Mouse (Mus musculus): ENCODE data around the gene Fcgrt.

Fcgrt gene

DNA sequence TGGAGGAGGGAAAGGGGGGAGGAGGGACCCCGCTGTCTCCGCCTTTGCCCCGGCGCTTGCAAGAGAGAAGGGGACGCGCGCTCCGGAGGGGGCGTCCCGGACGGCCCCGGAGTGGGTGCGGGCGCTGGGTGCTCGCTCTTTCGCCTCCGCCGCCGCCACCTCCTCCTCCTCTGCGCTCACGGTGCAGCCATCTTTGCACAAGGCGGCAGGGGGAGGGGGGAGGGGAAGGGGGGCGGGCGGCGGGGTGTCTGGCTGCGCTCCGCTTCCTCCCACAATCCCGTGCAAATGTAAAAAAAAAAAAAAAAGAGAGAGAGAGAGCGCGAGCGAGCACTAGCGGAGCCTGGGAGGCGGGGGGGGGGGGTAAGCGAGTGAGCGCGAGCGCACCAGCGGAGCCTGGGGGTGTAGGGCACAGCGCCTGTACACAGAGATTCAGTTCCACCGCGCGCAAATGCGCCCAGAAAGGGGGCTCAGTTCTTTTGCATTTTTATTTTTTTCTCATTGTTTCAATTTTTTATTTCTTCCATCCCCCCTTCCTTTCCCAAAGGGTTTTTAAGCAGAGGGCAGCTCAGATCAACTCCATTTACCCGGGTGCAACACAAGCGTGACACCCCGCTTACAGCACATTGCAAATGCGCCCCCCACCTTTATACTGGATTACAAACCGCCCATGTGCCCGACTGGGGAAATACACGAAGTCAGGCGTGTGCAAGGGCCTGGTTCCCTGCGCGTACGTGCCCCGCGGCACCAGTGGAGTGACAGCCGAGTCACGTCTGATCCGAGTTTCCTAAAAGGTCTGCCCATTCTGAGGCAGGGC is 50.3 kb downstream of the Fcgrt start:
- peak; percentile 68 for DNase-seq

GRCm38 (mm10) chr7:45052862-45053116 is 50.9 kb downstream of the Fcgrt start, which contains the start of gene Prr12:
Gene Prr12, minus strand, starts transcription at chr7:45052881.
- DNase-seq, result no peak

- peak; percentile 59 for DNase-seq
Observed at GRCm38 (mm10) chr7:45052181-45052861, 51.3 kb downstream of the Fcgrt start.

GRCm38 (mm10) chr7:45051601-45051974 is 52.1 kb downstream of the Fcgrt start:
- DNase-seq, result no peak

DNA sequence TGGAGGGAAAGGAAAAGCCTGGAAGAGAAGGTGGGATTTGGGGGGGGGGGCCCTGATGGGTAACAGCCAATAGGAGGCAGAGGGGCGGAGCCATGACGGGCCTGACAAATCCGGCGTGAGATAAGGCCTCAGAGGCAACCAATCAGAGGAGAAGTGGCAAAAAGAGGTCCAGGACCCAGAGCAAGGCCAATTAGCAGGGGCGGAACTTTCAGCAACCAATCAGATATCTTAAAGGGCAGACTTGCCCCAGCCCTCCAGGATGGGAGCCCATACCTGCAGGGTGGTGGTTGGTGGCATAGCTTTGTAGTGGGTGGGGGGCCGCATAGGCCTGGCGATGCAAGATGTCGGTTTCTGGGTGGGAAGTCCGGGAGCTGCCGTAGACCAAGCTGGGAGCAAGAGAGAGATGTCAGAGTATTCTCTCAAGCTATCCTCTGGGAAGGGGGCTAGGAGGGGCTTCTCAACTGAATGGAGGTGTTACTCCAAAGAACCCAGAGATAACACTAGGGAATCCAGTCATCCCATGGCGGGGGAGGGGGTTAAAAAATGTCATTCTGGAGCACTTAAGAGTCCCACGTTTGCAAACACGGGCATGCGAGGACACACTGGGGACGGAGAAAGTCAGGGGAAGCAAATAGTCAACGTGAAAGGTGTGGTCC is 52.6 kb downstream of the Fcgrt start:
- peak; percentile 73 for DNase-seq

- no peak for DNase-seq
Observed at GRCm38 (mm10) chr7:45048923-45049657, 54.6 kb downstream of the Fcgrt start.

- no peak for DNase-seq
Observed at GRCm38 (mm10) chr7:45048001-45048890, 55.4 kb downstream of the Fcgrt start.

GRCm38 (mm10) chr7:45047491-45047890 is 56.2 kb downstream of the Fcgrt start:
- DNase-seq, result no peak

DNA sequence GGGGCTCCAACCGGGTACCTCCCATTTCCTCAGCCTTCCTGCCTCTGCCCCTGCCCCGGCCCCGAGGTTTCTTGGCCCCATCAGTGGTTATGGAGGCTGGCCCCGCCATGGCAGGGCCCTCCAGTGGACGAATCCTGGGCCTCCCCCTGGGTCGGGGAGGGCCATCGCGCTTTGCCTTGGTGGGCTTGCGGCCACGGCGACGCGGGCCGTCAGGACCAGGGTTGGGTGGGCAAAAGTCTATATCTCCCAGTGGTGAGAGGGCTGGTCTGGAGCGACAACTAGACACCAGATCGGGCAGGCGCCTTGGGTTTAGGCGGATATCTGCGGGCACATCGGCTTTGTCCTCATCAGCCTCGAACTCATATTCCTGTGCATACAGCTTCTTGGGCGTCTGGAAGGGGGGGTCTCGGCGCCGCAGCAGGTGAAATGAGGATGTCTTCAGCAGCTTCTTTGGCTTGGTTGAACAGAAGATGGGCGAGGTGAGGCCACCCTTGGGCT is 56.7 kb downstream of the Fcgrt start:
- no peak for DNase-seq

DNA sequence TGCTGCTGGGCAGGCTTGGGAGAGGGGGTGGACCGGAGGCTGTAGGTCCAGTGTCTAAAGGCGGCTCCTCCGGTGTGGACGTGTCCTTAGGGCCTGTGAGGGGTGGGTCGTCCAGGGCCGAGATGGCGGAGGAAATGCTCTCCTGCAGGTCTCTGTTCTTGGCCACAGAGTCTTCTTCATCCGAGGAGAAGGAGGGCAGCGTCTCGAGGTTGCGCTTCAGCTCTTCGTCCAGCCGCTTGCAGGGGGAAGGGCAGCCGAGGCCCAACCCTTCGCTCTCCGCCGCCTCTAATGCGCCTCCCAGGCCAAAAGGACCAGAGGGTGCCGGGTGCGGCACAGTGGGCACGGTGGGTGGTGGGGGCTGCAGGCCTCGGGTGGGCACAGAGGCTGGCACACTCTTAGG is 57.9 kb downstream of the Fcgrt start:
- no peak for DNase-seq

DNA sequence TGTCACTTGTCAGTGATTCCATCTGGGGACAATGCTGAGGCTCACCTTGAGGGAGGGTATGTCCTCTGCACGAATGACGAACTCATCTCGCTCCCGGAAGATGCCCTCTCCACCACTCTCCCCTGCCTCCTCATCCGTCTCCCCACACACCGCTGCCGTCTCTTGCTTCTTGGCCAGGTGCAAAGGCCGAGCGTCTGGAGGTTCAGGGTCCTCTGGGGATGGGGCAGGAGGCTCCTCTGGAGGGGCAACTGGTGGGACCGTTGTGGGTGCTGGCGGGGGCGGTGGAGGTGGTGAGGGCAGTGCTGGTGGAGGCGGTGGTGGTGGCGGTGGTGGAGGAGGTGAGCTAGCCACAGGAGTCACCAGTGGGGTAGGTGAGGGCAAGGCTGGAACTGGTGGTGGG is 60.3 kb downstream of the Fcgrt start:
- no peak for DNase-seq

Measured in right cerebral cortex, postnatal 4 days (tissue).